Mouse (Mus musculus) gastrocnemius, postnatal 10 days (tissue): ENCODE results near the gene Zfp984. TPM values are rescaled to one million over a fixed set of nuclear protein-coding genes. Genes with fewer than 3 reads are reported as not detected.
"Not testable (repeated sequence)": the region's sequence is repeated elsewhere in the genome, so short reads cannot be mapped to it uniquely, and the experiment has no call there.

Source experiments
- DNase-seq: peaks from one replicate; pipeline ENCODE4 v3.0.0; 2021; ENCODE audit warnings: mixed read lengths
- long read RNA-seq, 2 experiments: library from polyadenylated mRNA; stranded (forward); transcript quantifications; one replicate each; pipeline ENCODE4 v2.0.0; 2021
- total RNA-seq, 2 experiments: library from RNA; stranded (reverse); gene quantifications; 2 replicates each; pipeline ENCODE4 v1.2.3; 2021

Gene Zfp984
- total RNA-seq, result 1 to 10 TPM; 1.5 to 2.3 TPM
- long read RNA-seq, experiment 1, result 0 reads
- long read RNA-seq, experiment 2, partial matches to known transcripts, result 1 of 1 reads
- long read RNA-seq, experiment 2, other reads (novel, unspliced or antisense), result 0 of 1 reads

- DNase-seq, result peak; percentile 16
Observed at GRCm38 (mm10) chr4:147809292-147809965, at the start of gene Zfp984. Zfp984 (minus strand) TSS chr4:147809788.

DNA sequence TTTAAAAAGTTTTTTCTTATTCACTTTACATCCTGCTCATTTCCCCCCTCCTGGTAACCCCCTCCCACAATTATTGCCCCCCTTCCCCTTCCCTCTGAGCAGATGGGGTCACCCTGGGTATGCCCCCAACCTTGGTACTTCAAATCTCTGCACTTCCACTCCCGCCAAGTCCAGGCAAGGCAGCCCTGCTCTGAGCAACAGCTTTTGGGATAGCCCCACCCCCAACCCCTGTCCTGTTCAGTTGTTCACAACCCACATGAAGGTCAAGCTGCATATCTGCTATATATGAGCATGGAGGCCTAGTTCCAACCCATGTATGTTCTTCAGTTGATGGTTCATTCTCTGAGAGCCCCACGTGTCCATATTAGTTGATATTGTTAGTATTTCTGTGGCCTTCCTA is 41.2 kb upstream of the Zfp984 start:
- DNase-seq, result no peak

GRCm38 (mm10) chr4:147848584-147848991 is 39.0 kb upstream of the Zfp984 start:
- no peak for DNase-seq

- DNase-seq, result peak; percentile 39
Observed at GRCm38 (mm10) chr4:147847614-147848583, 38.3 kb upstream of the Zfp984 start, which contains the start of gene Zfp933. Zfp933 (minus strand) TSS chr4:147848366.

DNA sequence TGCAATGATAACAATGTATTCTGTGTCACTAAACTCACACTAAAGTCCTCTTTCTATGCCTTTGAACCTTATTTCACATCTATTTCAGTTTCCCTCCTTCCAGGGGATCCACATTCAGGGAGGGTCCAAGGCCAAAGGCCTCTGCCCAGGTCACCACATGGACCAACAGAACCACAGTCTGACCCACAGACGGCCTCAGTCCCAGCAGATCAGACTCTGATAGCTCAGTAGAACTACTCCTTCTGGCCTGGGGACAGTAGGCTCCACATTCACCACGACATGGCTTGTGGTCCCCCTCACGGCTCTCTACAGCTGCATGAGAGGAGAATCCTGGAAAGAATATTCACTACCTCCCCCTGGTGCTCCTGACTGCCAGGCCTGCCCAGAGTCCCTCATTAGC is 33.3 kb upstream of the Zfp984 start:
- no peak for DNase-seq

GRCm38 (mm10) chr4:147839282-147839681 is 29.7 kb upstream of the Zfp984 start:
- peak; percentile 16 for DNase-seq

GRCm38 (mm10) chr4:147824389-147824788 is 14.8 kb upstream of the Zfp984 start:
- DNase-seq, result no peak

- not testable (repeated sequence) for DNase-seq
Observed at GRCm38 (mm10) chr4:147821414-147821813, 11.8 kb upstream of the Zfp984 start.

GRCm38 (mm10) chr4:147819659-147820058 is 10.1 kb upstream of the Zfp984 start:
- not testable (repeated sequence) for DNase-seq

DNA sequence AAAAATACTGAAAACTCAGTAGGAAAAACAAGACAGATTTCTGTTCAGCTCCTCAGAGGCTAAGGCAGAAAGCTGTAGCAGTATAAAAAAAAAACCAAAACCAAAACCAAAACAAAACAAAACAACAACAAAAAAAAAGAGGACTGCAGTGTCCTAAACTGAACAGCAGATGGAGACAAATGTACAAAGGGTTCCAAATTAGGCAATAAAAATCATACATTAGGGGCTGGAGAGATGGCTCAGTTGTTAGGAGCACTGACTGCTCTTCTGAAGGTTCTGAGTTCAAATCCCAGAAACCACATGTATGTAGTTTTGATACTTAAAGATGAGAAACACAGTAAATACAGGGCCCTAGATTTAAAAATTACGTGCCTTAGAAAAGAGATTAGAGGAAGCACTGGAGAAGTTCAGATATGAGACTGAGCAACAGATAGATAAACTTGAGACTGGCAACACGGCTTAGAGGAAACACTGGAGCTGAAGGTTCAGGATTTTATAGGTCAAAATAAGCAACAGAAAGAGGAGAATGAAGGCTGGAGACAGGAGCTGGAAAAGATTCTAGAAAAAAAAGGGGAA is 5.1 kb upstream of the Zfp984 start:
- DNase-seq, result no peak

DNA sequence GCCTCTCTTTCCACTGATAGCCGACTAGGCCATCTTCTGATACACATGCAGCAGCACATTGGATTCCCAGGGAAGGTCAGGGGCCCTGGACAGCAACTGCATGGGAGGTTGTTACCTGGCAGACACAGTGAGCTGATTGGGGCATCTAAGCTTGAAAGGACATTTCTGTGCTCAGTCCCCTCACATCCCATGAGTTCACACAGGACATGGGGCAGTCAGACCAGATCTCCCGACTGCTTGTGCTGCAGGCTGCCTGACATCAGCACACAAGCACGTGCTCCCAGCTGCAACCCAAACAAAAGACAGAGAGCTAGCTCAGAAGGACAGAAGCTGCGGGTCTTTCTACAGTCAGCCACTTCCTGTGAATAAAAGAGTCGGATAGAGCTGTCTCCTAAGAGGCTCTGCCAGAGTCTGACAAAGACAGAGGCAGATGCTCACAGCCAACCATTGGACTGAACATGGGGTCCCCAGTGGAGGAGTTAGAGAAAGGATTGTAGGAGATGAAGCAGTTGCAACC is 3.7 kb upstream of the Zfp984 start:
- DNase-seq, result no peak

DNA sequence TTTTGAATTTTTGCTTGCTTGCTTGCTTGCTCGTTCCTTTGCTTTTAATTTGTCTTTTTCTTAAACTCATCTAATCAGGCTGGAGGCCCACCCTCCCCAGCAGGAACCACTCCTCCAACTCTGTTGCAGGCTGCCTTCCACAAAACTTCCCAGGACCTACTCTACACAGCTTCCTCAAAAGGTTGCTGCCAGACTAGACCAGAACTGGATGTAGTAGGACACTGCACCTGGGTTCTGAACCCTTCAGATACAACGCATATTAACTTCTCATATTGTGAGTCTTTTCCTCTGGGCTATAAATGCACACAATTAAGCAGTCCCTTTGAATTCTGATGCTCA is 347 bp upstream of the Zfp984 start:
- not testable (repeated sequence) for DNase-seq

DNA sequence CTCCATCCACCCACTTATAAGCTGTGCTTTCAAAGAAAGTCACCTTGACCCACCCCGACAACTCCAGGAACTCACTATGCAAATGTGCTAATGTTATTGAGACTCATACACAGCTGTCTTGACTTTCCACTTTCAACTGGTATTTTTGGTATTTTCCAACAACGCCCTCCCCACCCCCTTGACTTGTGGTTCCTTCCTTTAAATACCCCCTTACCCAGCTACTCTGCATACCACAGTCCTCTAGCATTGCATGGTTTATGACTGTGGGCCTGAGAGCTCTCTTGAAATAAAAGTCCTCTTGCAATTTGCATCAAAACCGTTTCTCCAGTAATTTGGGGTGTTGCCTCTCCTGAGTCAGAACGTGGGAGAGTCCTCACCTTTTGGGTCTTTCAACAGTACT is 1.1 kb downstream of the Zfp984 start:
- not testable (repeated sequence) for DNase-seq

DNA sequence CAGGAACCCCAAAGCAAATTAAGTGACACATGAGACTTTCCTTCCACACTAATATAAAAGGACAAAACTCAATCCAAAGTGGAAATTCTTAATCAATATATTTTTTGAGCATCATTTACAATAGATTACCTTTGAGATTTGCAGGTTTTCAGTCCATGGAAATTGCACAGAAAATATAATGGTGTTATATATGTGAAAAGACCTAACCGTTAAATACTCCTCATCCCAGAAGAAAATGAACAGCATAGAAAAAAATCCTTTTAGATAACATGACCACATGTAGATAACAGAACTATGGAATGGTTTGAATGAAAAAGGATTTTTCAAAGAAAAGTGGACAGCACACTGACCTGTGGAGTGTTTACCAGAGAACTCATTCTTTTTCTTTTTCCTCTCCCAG is 14.3 kb downstream of the Zfp984 start:
- not testable (repeated sequence) for DNase-seq

DNA sequence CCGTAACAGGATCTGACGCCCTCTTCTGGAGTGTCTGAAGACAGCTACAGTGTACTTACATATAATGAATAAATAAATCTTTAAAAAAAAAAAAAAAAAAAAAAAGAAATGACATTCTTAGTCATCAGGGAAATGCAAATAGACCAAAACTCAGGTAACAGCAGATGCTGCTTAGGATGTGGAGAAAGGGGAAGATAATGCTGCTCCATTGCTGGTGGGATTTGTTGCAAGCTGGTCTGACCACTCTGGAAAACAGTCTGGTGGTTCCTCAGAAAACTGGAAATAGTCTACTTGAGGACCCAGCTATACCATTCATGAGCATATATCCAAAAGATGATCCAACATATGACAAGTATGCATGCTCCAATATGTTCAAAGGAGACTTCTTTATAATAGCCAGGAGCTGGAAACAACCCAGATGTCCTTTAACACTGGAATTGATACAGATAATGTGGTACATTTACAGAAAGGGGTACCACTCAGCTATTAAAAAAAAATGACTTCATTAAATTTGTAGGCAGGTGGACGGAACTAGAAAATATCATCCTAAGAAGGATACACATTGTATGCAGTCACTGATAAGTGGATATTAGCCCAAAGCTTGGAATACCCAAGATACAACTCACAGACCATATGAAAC is 15.4 kb downstream of the Zfp984 start:
- not testable (repeated sequence) for DNase-seq

- not testable (repeated sequence) for DNase-seq
Observed at GRCm38 (mm10) chr4:147793390-147793916, 16.1 kb downstream of the Zfp984 start.

GRCm38 (mm10) chr4:147791729-147792128 is 17.9 kb downstream of the Zfp984 start:
- not testable (repeated sequence) for DNase-seq

- DNase-seq, result not testable (repeated sequence)
Observed at GRCm38 (mm10) chr4:147746255-147746654, 63.3 kb downstream of the Zfp984 start.

DNA sequence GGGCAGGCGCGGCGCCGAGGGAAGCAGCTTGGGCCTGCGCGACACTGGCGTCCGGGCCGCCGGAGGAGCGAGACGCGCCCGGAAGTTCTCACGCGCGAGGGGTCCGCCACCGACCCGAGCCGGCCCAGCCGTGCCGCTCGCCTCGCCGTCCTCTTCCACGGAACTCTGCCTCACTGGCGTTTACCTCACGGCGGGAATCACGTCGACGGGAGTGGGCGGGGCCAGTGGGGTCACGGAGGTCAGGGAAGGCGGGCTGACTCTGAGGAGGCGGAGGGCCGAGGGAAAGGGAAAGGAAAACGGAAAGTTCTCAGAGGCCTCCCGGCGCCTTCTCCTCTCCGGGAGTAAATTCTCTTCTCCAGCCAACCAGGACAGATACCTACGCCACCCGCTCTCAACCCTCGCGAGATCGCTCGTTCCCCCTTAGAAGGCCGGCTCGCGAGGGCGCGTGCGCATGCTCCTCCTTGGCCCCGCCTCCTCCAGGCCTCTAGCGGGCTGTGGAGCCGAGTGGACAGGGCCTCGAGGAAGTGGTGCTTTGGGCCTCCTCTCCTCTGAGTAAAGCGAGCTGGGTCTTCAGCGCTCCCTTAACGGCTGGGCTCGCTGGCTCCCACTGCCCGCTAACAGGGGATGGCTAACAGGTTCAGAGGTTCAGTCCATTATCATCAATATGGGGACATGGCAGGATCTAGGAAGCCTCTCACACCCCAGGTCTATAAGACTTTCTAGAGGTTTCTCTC is 70.8 kb downstream of the Zfp984 start:
- DNase-seq, result peak; percentile 5
